Mouse (Mus musculus) G1E (cell line): ENCODE measurements at regions not wholly inside any gene's neighbourhood (a gene's known extent, or its start where the extent isn't known, plus 50 kb on each side); places are given as distances from the start of the nearest gene placed in this dataset.

ENCODE experiments used
- CTCF ChIP-seq: IDR thresholded peaks from 2 replicates; pipeline ENCODE4 v1.5.1; 2012; ENCODE audit warnings: low read depth, low read length, inconsistent platforms, mixed read lengths
- GATA1 ChIP-seq: IDR thresholded peaks from 2 replicates; pipeline ENCODE4 v1.6.1; 2012; ENCODE audit warnings: borderline replicate concordance, low read length, inconsistent platforms, mixed read lengths
- GATA2 ChIP-seq: IDR thresholded peaks from 2 replicates; pipeline ENCODE4 v1.6.1; 2012; ENCODE audit warnings: low read depth, low read length, inconsistent platforms, borderline replicate concordance
- POLR2AphosphoS5 ChIP-seq: IDR thresholded peaks from 2 replicates; pipeline ENCODE4 v1.6.1; 2012; ENCODE audit warnings: low read depth, low read length, inconsistent platforms; ENCODE audit not compliant: insufficient replicate concordance
- TAL1 ChIP-seq: conservative IDR thresholded peaks from 2 replicates; pipeline ENCODE4 v1.6.1; 2012; ENCODE audit warnings: low read depth, low read length, inconsistent platforms, mixed read lengths

DNA sequence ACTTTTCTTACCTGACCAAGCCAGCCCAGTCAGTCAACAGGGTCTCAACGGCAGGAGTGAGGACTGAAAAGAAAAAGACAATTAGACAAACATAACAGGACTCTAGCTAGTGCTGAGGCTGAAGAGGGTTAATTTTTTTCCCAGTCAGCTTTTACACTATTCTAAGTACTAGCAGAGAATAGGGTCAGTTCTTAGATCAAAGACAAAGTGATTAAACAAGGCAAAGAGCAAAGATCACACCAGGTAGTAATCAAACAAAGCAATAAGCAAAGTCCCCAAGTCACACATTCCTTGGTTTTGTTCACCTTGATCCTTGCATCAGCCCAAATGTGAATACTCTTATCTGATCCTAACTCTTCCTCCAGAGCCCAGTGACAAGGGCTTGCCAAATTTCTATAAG, 267.8 kb upstream of the Tsc22d2 start:
- TF ChIP-seq CTCF (no peak), GATA1 (no peak), TAL1 (no peak), POLR2AphosphoS5 (no peak), GATA2 (no peak)
